In the genomic region with DNA sequence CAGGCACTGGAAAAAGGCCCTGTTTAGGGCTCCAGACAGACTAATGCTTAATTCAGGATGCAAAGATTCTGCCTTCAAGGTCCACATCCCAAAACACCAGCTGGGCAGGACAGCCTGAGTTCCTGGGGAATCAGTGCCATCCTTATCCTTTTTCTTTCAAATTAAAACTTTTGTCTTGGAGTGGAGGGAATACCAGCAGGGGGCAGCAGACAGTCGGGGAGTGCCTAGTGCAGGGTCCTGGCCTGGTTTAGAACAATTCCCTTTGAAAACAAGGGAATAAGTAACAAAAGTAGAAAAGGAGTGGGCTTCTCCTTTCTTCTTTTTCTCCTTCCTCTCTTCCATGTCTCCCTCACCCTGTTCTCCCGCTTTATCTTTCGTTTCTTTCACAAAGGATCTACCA, we compare ENCODE assay signal across 10 mouse cellular contexts. TPM values are rescaled to one million over a fixed set of nuclear protein-coding genes. Genes with fewer than 3 reads are reported as not detected.
A peak's percentile ranks its signal among the peaks of the same experiment; 100 is the strongest.
DNase-seq lines count a peak whose midpoint lies in the region; ATAC-seq and TF ChIP-seq lines count a peak whose summit lies in the region.
"Had no signal": no experiment of that assay in that cellular context is flagged by ENCODE, and none has a peak within 500 bp of the region (broad histone marks: within the 10 kb centered on the region; RNA-seq: fewer than 3 reads in every experiment).

No protein-coding gene starts in this region.

- TF ChIP-seq EP300 in heart, postnatal 0 days (IDR thresholded peaks at IDR 0.05; ENCODE audit: low read depth), result no peak

- no peaks in the 10 kb centered on the region for H3K9me3 ChIP-seq in heart, postnatal 0 days (replicated peaks; ENCODE audit: control insufficient read depth, low read length)
- H3K9me3 ChIP-seq in midbrain, postnatal 0 days (ENCODE audit: low read length), result no peaks in the 10 kb centered on the region
- H3K9me3 ChIP-seq: embryonic facial prominence, embryonic 12.5 days had no signal

- H3K4me3 ChIP-seq in heart, postnatal 0 days (ENCODE audit: low read depth, low read length), result no peak overlapping the region
- H3K4me3 ChIP-seq in layer of hippocampus, adult 2 months, result no peak overlapping the region
- no peak overlapping the region for H3K4me3 ChIP-seq in midbrain, postnatal 0 days (ENCODE audit: low read depth, low read length)
- H3K4me3 ChIP-seq: embryonic facial prominence, embryonic 12.5 days had no signal

- WGBS in heart, postnatal 0 days, result 16% methylated on average over 3 of the region's 3 CpGs
- WGBS in midbrain, postnatal 0 days, result 4% methylated on average over 3 of the region's 3 CpGs

- peak; percentile 61 for DNase-seq in heart, postnatal 0 days (ENCODE audit: low spot score)
- no peak for DNase-seq in heart, adult 9 months (ENCODE audit: low spot score in 2 of 2)
- peak; percentile 33 to 43 for DNase-seq in CD8-positive naive resting alpha-beta T cell, adult 2 months (ENCODE audit: low read depth in 2 of 2, low spot score in 2 of 2)
- peak; percentile 85 for DNase-seq in brain, adult 2 months (ENCODE audit: low read depth, low spot score)
- peak; percentile 61 to 89 for DNase-seq in layer of hippocampus, adult 2 months (ENCODE audit: low spot score in 2 of 2)
- DNase-seq in midbrain, postnatal 0 days (ENCODE audit: low spot score), result peak; percentile 78
- DNase-seq in thymus, postnatal 0 days (ENCODE audit: low spot score), result peak; percentile 45

- H3K27ac ChIP-seq in heart, postnatal 0 days (ENCODE audit: low read depth), result no peak overlapping the region
- H3K27ac ChIP-seq in layer of hippocampus, adult 2 months, result no peak overlapping the region
- H3K27ac ChIP-seq in midbrain, postnatal 0 days (ENCODE audit: low read depth, low read length), result no peak overlapping the region
- H3K27ac ChIP-seq: embryonic facial prominence, embryonic 12.5 days; macrophage had no signal

- TF ChIP-seq CTCF in heart, postnatal 0 days (IDR thresholded peaks at IDR 0.05; ENCODE audit: low read depth), result peak; percentile 88
- TF ChIP-seq CTCF in layer of hippocampus, adult 2 months (conservative IDR thresholded peaks at IDR 0.05), result peak; percentile 92
- TF ChIP-seq CTCF in midbrain, postnatal 0 days (IDR thresholded peaks at IDR 0.05), result peak; percentile 86

- ATAC-seq in heart, postnatal 0 days (ENCODE audit: insufficient read depth, low read depth), result 0 out of 2 replicates have a peak, but pooled peaks have one; percentile 20
- peak; percentile 49; the same call in 1 of the 2 replicates for ATAC-seq in erythroid progenitor cell, adult 5-6 weeks (replicated peaks; ENCODE audit: low FRiP score, poor library complexity, severe bottlenecking)
- no peak for ATAC-seq in midbrain, postnatal 0 days (ENCODE audit: low FRiP score)

- no peak overlapping the region for H3K9ac ChIP-seq in heart, postnatal 0 days (replicated peaks; ENCODE audit: low read depth, low read length)
- no peak overlapping the region for H3K9ac ChIP-seq in midbrain, postnatal 0 days (replicated peaks; ENCODE audit: low read length, poor library complexity, severe bottlenecking)
- H3K9ac ChIP-seq: embryonic facial prominence, embryonic 12.5 days had no signal

- no peak overlapping the region for H3K4me2 ChIP-seq in heart, postnatal 0 days (ENCODE audit: low read depth, low read length)
- no peak overlapping the region for H3K4me2 ChIP-seq in midbrain, postnatal 0 days (ENCODE audit: low read depth, low read length, poor library complexity, severe bottlenecking)
- H3K4me2 ChIP-seq: embryonic facial prominence, embryonic 12.5 days had no signal

- no peaks in the 10 kb centered on the region for H3K36me3 ChIP-seq in heart, postnatal 0 days (replicated peaks; ENCODE audit: control insufficient read depth, insufficient read depth, low read length)
- H3K36me3 ChIP-seq in midbrain, postnatal 0 days (ENCODE audit: insufficient read depth, low read length), result no peaks in the 10 kb centered on the region
- H3K36me3 ChIP-seq: embryonic facial prominence, embryonic 12.5 days had no signal

- no peaks in the 10 kb centered on the region for H3K4me1 ChIP-seq in heart, postnatal 0 days (ENCODE audit: control insufficient read depth, insufficient read depth)
- no peaks in the 10 kb centered on the region for H3K4me1 ChIP-seq in midbrain, postnatal 0 days (ENCODE audit: insufficient read depth, low read length)

- H3K27me3 ChIP-seq in heart, postnatal 0 days (ENCODE audit: control insufficient read depth, insufficient read depth, low read length), result no peaks in the 10 kb centered on the region
- H3K27me3 ChIP-seq in midbrain, postnatal 0 days (ENCODE audit: insufficient read depth, low read length), result no peaks in the 10 kb centered on the region
- H3K27me3 ChIP-seq: embryonic facial prominence, embryonic 12.5 days had no signal

RNA-seq across cellular contexts. Expression of gene Snta1, which starts 9.2 kb away (rescaled TPM):
- total RNA-seq in heart, postnatal 0 days (2014; rRNA removed; ENCODE audit: low replicate concordance), result 139 and 158 TPM in 2 replicates
- 66.9 and 67.8 TPM in 2 replicates for polyA plus RNA-seq in heart, postnatal 0 days (2015; fragmentation: Nextera tagmentation; extraction: Ambion mirVana)
- not detected in 2 replicates for total RNA-seq in erythroid progenitor cell, adult 5-6 weeks (2015; ENCODE audit: low replicate concordance)
- total RNA-seq in erythroid progenitor cell, adult 5-6 weeks (2017; ENCODE audit: low replicate concordance), result 1.0 and 1.8 TPM in 2 replicates
- 10 to 100 TPM; 46.2 to 46.9 TPM for total RNA-seq in layer of hippocampus, adult 2 months (2021)
- total RNA-seq in midbrain, postnatal 0 days (2014; rRNA removed), result 28.0 and 32.0 TPM in 2 replicates
- 15.4 and 15.8 TPM in 2 replicates for polyA plus RNA-seq in midbrain, postnatal 0 days (2015; fragmentation: Nextera tagmentation; extraction: Ambion mirVana)
- 2.6 TPM in 2 replicates for polyA plus RNA-seq in thymus, postnatal 0 days (2015; fragmentation: Nextera tagmentation; extraction: Ambion mirVana)

RNA-seq across cellular contexts. Expression of gene Cbfa2t2, which starts 19.2 kb away (rescaled TPM):
- total RNA-seq in heart, postnatal 0 days (2014; rRNA removed; ENCODE audit: low replicate concordance), result 28.0 and 45.1 TPM in 2 replicates
- 18.1 and 18.2 TPM in 2 replicates for polyA plus RNA-seq in heart, postnatal 0 days (2015; fragmentation: Nextera tagmentation; extraction: Ambion mirVana)
- total RNA-seq in erythroid progenitor cell, adult 5-6 weeks (2015; ENCODE audit: low replicate concordance), result 9.6 and 28.1 TPM in 2 replicates
- 6.5 and 14.1 TPM in 2 replicates for total RNA-seq in erythroid progenitor cell, adult 5-6 weeks (2017; ENCODE audit: low replicate concordance)
- total RNA-seq in layer of hippocampus, adult 2 months (2021), result 10 to 100 TPM; 55.1 to 55.8 TPM
- total RNA-seq in midbrain, postnatal 0 days (2014; rRNA removed), result 53.2 and 57.8 TPM in 2 replicates
- 30.0 and 31.3 TPM in 2 replicates for polyA plus RNA-seq in midbrain, postnatal 0 days (2015; fragmentation: Nextera tagmentation; extraction: Ambion mirVana)
- polyA plus RNA-seq in thymus, postnatal 0 days (2015; fragmentation: Nextera tagmentation; extraction: Ambion mirVana), result 23.7 and 25.4 TPM in 2 replicates

RNA-seq across cellular contexts. Expression of gene Cdk5rap1, which starts 44.3 kb away (rescaled TPM):
- total RNA-seq in heart, postnatal 0 days (2014; rRNA removed; ENCODE audit: low replicate concordance), result 12.9 and 32.7 TPM in 2 replicates
- polyA plus RNA-seq in heart, postnatal 0 days (2015; fragmentation: Nextera tagmentation; extraction: Ambion mirVana), result 20.5 and 24.9 TPM in 2 replicates
- 10.1 and 12.3 TPM in 2 replicates for total RNA-seq in erythroid progenitor cell, adult 5-6 weeks (2015; ENCODE audit: low replicate concordance)
- total RNA-seq in erythroid progenitor cell, adult 5-6 weeks (2017; ENCODE audit: low replicate concordance), result 8.2 and 28.1 TPM in 2 replicates
- total RNA-seq in layer of hippocampus, adult 2 months (2021), result 10 to 100 TPM; 15.3 to 18.3 TPM
- 10.8 and 12.4 TPM in 2 replicates for total RNA-seq in midbrain, postnatal 0 days (2014; rRNA removed)
- 5.4 and 6.2 TPM in 2 replicates for polyA plus RNA-seq in midbrain, postnatal 0 days (2015; fragmentation: Nextera tagmentation; extraction: Ambion mirVana)
- polyA plus RNA-seq in thymus, postnatal 0 days (2015; fragmentation: Nextera tagmentation; extraction: Ambion mirVana), result 36.8 and 56.8 TPM in 2 replicates

Comparison
In these comparisons a context has a peak if more than half of its experiments do, and no peak if none do; other contexts are left out.
1. DNase-seq: peak in heart, postnatal 0 days (single experiment), CD8-positive naive resting alpha-beta T cell, adult 2 months (2 of 2), brain, adult 2 months (single experiment), layer of hippocampus, adult 2 months (2 of 2), midbrain, postnatal 0 days (single experiment) and thymus, postnatal 0 days (single experiment); none in heart, adult 9 months (0 of 2).
2. RNA of gene Snta1, which starts 9.2 kb away (total RNA-seq): 139 to 158 TPM in heart, postnatal 0 days, 46.2 to 46.9 TPM in layer of hippocampus, adult 2 months and 28.0 to 32.0 TPM in midbrain, postnatal 0 days; 1.0 to 1.8 TPM in erythroid progenitor cell, adult 5-6 weeks; every median in the first group is over 10 times any median in the second.
3. Peak in every context shown above with its lines, with median percentiles within 50 percentile points of each other: CTCF ChIP-seq.